Mouse (Mus musculus): ENCODE data around the gene Akap12. TPM values are rescaled to one million over a fixed set of nuclear protein-coding genes. Genes with fewer than 3 reads are reported as not detected.

Gene Akap12
- polyA plus RNA-seq, 1 experiment from 2014 or later, result 47.5 TPM

GRCm38 (mm10) chr10:4260925-4261324 lies 5.3 kb upstream of the Akap12 start:
- H3K27me3 ChIP-seq, result no peaks in the 10 kb centered on the region
- H3K4me1 ChIP-seq, result peaks cover 8% of the 10 kb centered on the region
- H3K9me3 ChIP-seq, result no peaks in the 10 kb centered on the region
- H3K36me3 ChIP-seq (replicated peaks), result no peaks in the 10 kb centered on the region
- H3K9ac ChIP-seq, result no peak overlapping the region
- 72% methylated on average over 5 of the region's 5 CpGs for WGBS
- no peak overlapping the region for H3K4me2 ChIP-seq
- H3K27ac ChIP-seq, result no peak overlapping the region
- no peak for ATAC-seq (ENCODE audit: low FRiP score)
- no peak overlapping the region for H3K4me3 ChIP-seq (replicated peaks)

GRCm38 (mm10) chr10:4261359-4261952 lies 4.7 kb upstream of the Akap12 start:
- H3K27ac ChIP-seq, result no peak overlapping the region
- ATAC-seq (ENCODE audit: low FRiP score), result no peak

GRCm38 (mm10) chr10:4265641-4266040 lies 539 bp upstream of the Akap12 start:
- Histone ChIP-seq H3K4me2 (peak overlapping the region; percentile 92), H3K4me1 (peaks cover 16% of the 10 kb centered on the region), H3K9me3 (no peaks in the 10 kb centered on the region), H3K9ac (peak overlapping the region; percentile 76), H3K36me3 (replicated peaks) (no peaks in the 10 kb centered on the region), H3K27me3 (no peaks in the 10 kb centered on the region), H3K27ac (peak overlapping the region; percentile 50; the same call in 1 of the 2 replicates), H3K4me3 (replicated peaks) (peak overlapping the region; percentile 78)
- ATAC-seq (ENCODE audit: low FRiP score), result peak; percentile 81
- under 1% methylated on average over 13 of the region's 13 CpGs for WGBS

More at GRCm38 (mm10) chr10:4261359-4261952, 4.7 kb upstream of the Akap12 start:
- H3K27me3 ChIP-seq, result no peaks in the 10 kb centered on the region
- no peak overlapping the region for H3K4me2 ChIP-seq
- H3K36me3 ChIP-seq (replicated peaks), result no peaks in the 10 kb centered on the region
- no peak overlapping the region for H3K9ac ChIP-seq
- peaks cover 10% of the 10 kb centered on the region for H3K4me1 ChIP-seq
- no peaks in the 10 kb centered on the region for H3K9me3 ChIP-seq
- WGBS, result 75% methylated on average over 9 of the region's 9 CpGs
- no peak overlapping the region for H3K4me3 ChIP-seq (replicated peaks)

- peak overlapping the region; percentile 92 for H3K4me2 ChIP-seq
- H3K9me3 ChIP-seq, result no peaks in the 10 kb centered on the region
- no peak overlapping the region for H3K27ac ChIP-seq
- H3K4me1 ChIP-seq, result peaks cover 16% of the 10 kb centered on the region
- peak overlapping the region; percentile 76 for H3K9ac ChIP-seq
- ATAC-seq (ENCODE audit: low FRiP score), result peak; percentile 67
- no peaks in the 10 kb centered on the region for H3K27me3 ChIP-seq
- no peaks in the 10 kb centered on the region for H3K36me3 ChIP-seq (replicated peaks)
- WGBS, result 1% methylated on average over 11 of the region's 11 CpGs
- peak overlapping the region; percentile 78 for H3K4me3 ChIP-seq (replicated peaks)
Observed at GRCm38 (mm10) chr10:4266931-4267310, 741 bp downstream of the Akap12 start.

- Histone ChIP-seq H3K9me3 (no peaks in the 10 kb centered on the region), H3K9ac (no peak overlapping the region), H3K4me3 (replicated peaks) (peak overlapping the region; percentile 78; the same call in 1 of the 2 replicates), H3K27me3 (no peaks in the 10 kb centered on the region), H3K27ac (no peak overlapping the region), H3K4me2 (peak overlapping the region; percentile 92), H3K36me3 (replicated peaks) (no peaks in the 10 kb centered on the region), H3K4me1 (peaks cover 16% of the 10 kb centered on the region)
- no peak for ATAC-seq (ENCODE audit: low FRiP score)
- 86% methylated on average over 7 of the region's 7 CpGs for WGBS
Observed at GRCm38 (mm10) chr10:4267481-4267880, 1.3 kb downstream of the Akap12 start.

GRCm38 (mm10) chr10:4268140-4268539 lies 2.0 kb downstream of the Akap12 start:
- Histone ChIP-seq H3K4me1 (peaks cover 16% of the 10 kb centered on the region), H3K4me2 (no peak overlapping the region), H3K9me3 (no peaks in the 10 kb centered on the region), H3K4me3 (replicated peaks) (no peak overlapping the region), H3K27ac (no peak overlapping the region), H3K36me3 (replicated peaks) (no peaks in the 10 kb centered on the region), H3K27me3 (no peaks in the 10 kb centered on the region), H3K9ac (no peak overlapping the region)
- no peak for ATAC-seq (ENCODE audit: low FRiP score)
- 94% methylated on average over 7 of the region's 7 CpGs for WGBS

- Histone ChIP-seq H3K36me3 (replicated peaks) (no peaks in the 10 kb centered on the region), H3K4me2 (no peak overlapping the region), H3K9ac (no peak overlapping the region), H3K4me1 (no peaks in the 10 kb centered on the region), H3K27me3 (no peaks in the 10 kb centered on the region), H3K27ac (no peak overlapping the region), H3K4me3 (replicated peaks) (no peak overlapping the region), H3K9me3 (no peaks in the 10 kb centered on the region)
- WGBS, result 94% methylated on average over 10 of the region's 10 CpGs
- no peak for ATAC-seq (ENCODE audit: low FRiP score)
Observed at GRCm38 (mm10) chr10:4275572-4275971, 9.4 kb downstream of the Akap12 start.

GRCm38 (mm10) chr10:4276081-4276480 lies 9.9 kb downstream of the Akap12 start:
- Histone ChIP-seq H3K9me3 (no peaks in the 10 kb centered on the region), H3K4me2 (no peak overlapping the region), H3K4me1 (no peaks in the 10 kb centered on the region), H3K4me3 (replicated peaks) (no peak overlapping the region), H3K9ac (no peak overlapping the region), H3K27ac (no peak overlapping the region), H3K27me3 (no peaks in the 10 kb centered on the region), H3K36me3 (replicated peaks) (no peaks in the 10 kb centered on the region)
- 91% methylated on average over 13 of the region's 13 CpGs for WGBS
- ATAC-seq (ENCODE audit: low FRiP score), result no peak

- 71% methylated on average over 6 of the region's 6 CpGs for WGBS
- H3K4me3 ChIP-seq (replicated peaks), result no peak overlapping the region
- ATAC-seq (ENCODE audit: low FRiP score), result no peak
- no peaks in the 10 kb centered on the region for H3K36me3 ChIP-seq (replicated peaks)
- H3K9ac ChIP-seq, result no peak overlapping the region
- H3K27ac ChIP-seq, result no peak overlapping the region
- H3K27me3 ChIP-seq, result no peaks in the 10 kb centered on the region
- no peaks in the 10 kb centered on the region for H3K9me3 ChIP-seq
- no peak overlapping the region for H3K4me2 ChIP-seq
- no peaks in the 10 kb centered on the region for H3K4me1 ChIP-seq
Observed at GRCm38 (mm10) chr10:4278041-4278440, 11.9 kb downstream of the Akap12 start.

GRCm38 (mm10) chr10:4282395-4282794 lies 16.2 kb downstream of the Akap12 start:
- no peaks in the 10 kb centered on the region for H3K9me3 ChIP-seq
- no peak for ATAC-seq (ENCODE audit: low FRiP score)

GRCm38 (mm10) chr10:4284781-4285180 lies 18.6 kb downstream of the Akap12 start:
- no peak for ATAC-seq (ENCODE audit: low FRiP score)
- Histone ChIP-seq H3K36me3 (replicated peaks) (no peaks in the 10 kb centered on the region), H3K4me3 (replicated peaks) (no peak overlapping the region), H3K9me3 (no peaks in the 10 kb centered on the region), H3K27ac (no peak overlapping the region), H3K4me2 (no peak overlapping the region), H3K9ac (no peak overlapping the region), H3K27me3 (no peaks in the 10 kb centered on the region), H3K4me1 (peaks cover 2% of the 10 kb centered on the region; the same call in 1 of the 2 replicates)
- WGBS, result 69% methylated on average over 1 of the region's 1 CpGs

More at GRCm38 (mm10) chr10:4282395-4282794, 16.2 kb downstream of the Akap12 start:
- WGBS, result 68% methylated on average over 4 of the region's 4 CpGs
- H3K4me3 ChIP-seq (replicated peaks), result no peak overlapping the region
- H3K27me3 ChIP-seq, result no peaks in the 10 kb centered on the region
- no peak overlapping the region for H3K4me2 ChIP-seq
- H3K27ac ChIP-seq, result no peak overlapping the region
- no peaks in the 10 kb centered on the region for H3K4me1 ChIP-seq
- no peak overlapping the region for H3K9ac ChIP-seq
- H3K36me3 ChIP-seq (replicated peaks), result no peaks in the 10 kb centered on the region

GRCm38 (mm10) chr10:4285752-4286151 lies 19.6 kb downstream of the Akap12 start:
- H3K4me2 ChIP-seq, result no peak overlapping the region
- H3K36me3 ChIP-seq (replicated peaks), result no peaks in the 10 kb centered on the region
- H3K4me1 ChIP-seq, result peaks cover 2% of the 10 kb centered on the region; the same call in 1 of the 2 replicates
- no peak overlapping the region for H3K9ac ChIP-seq
- 81% methylated on average over 8 of the region's 8 CpGs for WGBS
- H3K27me3 ChIP-seq, result no peaks in the 10 kb centered on the region
- no peak for ATAC-seq (ENCODE audit: low FRiP score)
- H3K4me3 ChIP-seq (replicated peaks), result no peak overlapping the region
- H3K27ac ChIP-seq, result no peak overlapping the region
- no peaks in the 10 kb centered on the region for H3K9me3 ChIP-seq

- ATAC-seq (ENCODE audit: low FRiP score), result no peak
- WGBS, result 52% methylated on average over 5 of the region's 5 CpGs
Observed at GRCm38 (mm10) chr10:4289171-4289570, 23.0 kb downstream of the Akap12 start.

More at GRCm38 (mm10) chr10:4289171-4289570, 23.0 kb downstream of the Akap12 start:
- Histone ChIP-seq H3K36me3 (replicated peaks) (no peaks in the 10 kb centered on the region), H3K4me1 (peaks cover 2% of the 10 kb centered on the region; the same call in 1 of the 2 replicates), H3K4me3 (replicated peaks) (no peak overlapping the region), H3K27me3 (no peaks in the 10 kb centered on the region), H3K9me3 (no peaks in the 10 kb centered on the region), H3K4me2 (no peak overlapping the region), H3K9ac (no peak overlapping the region), H3K27ac (no peak overlapping the region)
